Mouse (Mus musculus) left cerebral cortex, postnatal 14 days (tissue): ENCODE measurements around the gene Lmod1. TPM values are rescaled to one million over a fixed set of nuclear protein-coding genes. Genes with fewer than 3 reads are reported as not detected.

Source experiments
- DNase-seq, 2 experiments: peaks; one replicate each; pipeline ENCODE4 v3.0.0; 2021 to 2022; ENCODE audit warnings: low spot score in 2 of 2, mixed read lengths in 1 of 2
- intact Hi-C: fragments of 180-260 bp; cut with DNase I; formaldehyde crosslinking; loops from one replicate; pipeline ENCODE4 v1.15.1; 2025
- total RNA-seq, 2 experiments: library from RNA; stranded (reverse); gene quantifications; 2 replicates each; pipeline ENCODE4 v1.2.3; 2021

Lmod1 gene
- total RNA-seq, 2 experiments from 2014 or later = 0.34 to 0.72 TPM

DNA sequence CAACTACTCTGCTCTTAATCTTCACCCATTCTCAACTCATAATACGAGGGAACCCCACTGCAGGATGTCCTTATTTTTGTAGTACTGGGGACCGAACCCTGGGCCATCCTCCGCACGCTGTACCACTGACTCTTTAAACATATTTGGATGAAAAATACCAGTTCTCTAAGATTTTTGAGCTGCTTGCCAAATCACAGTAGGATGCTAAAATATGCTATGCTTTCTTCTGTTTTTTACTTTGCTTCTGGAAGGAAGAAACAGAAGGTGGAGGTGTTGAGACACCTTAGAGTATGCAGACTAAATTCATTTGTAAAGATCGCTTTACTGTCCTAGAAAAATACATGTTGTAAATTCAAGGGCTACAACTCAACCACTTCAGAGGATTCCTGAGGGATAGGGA, 59.6 kb downstream of the Lmod1 start:
- no peak for DNase-seq
- intact Hi-C loops = no loop called here

DNA sequence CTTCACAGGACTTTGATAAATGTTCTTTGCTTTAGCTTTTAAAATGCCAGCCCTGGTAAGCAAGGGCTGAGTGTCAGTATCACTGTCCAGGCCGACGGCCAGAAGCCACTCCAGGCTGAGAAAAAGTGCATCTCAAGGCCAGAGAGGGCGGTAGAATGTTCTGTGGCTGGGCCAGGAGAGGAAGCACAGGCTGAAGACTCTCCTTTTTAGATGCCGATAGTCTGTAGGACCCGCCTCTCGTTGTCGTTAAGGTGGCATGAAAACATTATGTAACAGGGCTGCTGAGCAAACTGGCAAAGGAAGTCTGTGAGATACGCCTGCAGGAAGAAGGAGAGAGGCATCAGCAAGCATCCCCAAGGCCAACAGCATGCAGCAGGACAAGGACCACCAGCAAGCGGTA, 60.6 kb downstream of the Lmod1 start:
- intact Hi-C loops = no loop called here

GRCm38 (mm10) chr1:135399466-135399865, 74.9 kb downstream of the Lmod1 start:
- intact Hi-C loops = no loop called here
- DNase-seq = no peak

More for the DNA sequence above, 60.6 kb downstream of the Lmod1 start:
- DNase-seq = no peak

- intact Hi-C loops = loop anchor here (5.0 kb wide), 1 partner anchor 51 kb away; no protein-coding TSS in a partner anchor
- no peak for DNase-seq
Measured at GRCm38 (mm10) chr1:135401452-135402110, 77.0 kb downstream of the Lmod1 start.

GRCm38 (mm10) chr1:135405356-135405755, 80.7 kb downstream of the Lmod1 start:
- intact Hi-C loops = no loop called here
- DNase-seq = no peak

DNA sequence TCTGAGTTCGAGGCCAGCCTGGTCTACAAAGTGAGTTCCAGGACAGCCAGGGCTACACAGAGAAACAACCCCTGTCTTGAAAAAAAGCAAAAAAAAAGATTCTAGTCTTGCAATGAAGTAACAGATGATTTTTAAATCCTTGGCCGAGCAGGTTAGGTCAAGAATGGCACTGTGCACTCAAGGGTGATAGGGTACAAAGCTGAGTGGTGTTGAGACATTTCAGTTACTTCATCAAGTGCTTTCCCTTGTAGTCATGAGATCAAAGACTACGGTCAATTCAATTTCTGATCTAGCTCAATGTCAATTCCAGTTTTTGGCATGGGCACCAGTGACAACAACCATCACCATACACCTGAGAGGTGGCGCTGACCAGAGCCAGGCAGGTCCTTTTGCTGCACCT, 84.4 kb downstream of the Lmod1 start:
- intact Hi-C loops = no loop called here

DNA sequence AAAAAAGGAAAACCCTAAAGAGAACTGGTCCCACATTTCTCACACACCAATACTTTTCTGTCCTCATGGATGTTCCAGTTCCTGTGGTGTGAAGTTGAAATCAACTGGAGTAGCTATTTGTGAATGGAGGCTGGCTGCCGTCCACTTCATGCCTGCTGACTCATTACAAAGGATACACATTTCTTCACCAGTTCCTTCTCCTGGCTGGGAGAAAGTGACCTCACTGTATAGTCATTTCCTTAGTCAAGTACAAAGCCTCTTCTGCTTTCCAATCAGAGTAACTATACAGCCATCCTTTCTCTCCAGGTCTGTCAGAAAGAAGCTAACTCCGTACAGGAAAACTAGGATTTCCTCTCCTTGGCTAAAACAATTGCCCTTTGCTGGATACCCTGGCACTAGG, 86.4 kb downstream of the Lmod1 start:
- intact Hi-C loops = no loop called here
- DNase-seq = peak; percentile 49 to 62

More for the DNA sequence above, 84.4 kb downstream of the Lmod1 start:
- DNase-seq = no peak

DNA sequence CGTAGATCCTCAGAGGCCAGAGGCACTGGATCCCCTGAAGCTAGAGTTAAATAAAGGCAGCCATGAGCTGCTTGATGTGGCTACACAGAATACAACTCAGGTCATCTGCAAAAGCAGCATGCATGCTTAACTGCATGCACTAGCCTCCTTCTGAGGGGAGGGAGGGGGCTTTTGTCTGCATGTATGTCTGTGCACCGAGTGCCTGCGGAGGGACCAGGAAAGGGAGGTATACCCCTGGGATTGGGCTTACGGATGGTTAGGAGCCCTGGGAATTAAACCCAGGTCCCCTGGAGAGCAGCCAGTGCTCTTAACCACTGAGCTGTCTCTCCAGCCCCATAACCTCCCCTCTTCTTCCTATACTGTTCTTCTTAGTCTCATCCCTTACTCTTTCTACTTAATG, 87.5 kb downstream of the Lmod1 start:
- intact Hi-C loops = no loop called here
- DNase-seq = no peak

- peak; percentile 53 to 58 for DNase-seq
- intact Hi-C loops = no loop called here
Measured at GRCm38 (mm10) chr1:135413996-135414395, 89.4 kb downstream of the Lmod1 start.

Other genes with a start within 250 kb of the Lmod1 start
- 1 to 10 TPM; 2.7 TPM for gene Lgr6, start 219.5 kb upstream of the Lmod1 start, total RNA-seq
- under 1 TPM in 1 of 2 experiments, not detected in 1; 0.19 TPM for gene Ptpn7, start 192.1 kb upstream of the Lmod1 start, total RNA-seq
- gene Arl8a, start 178.0 kb upstream of the Lmod1 start, total RNA-seq = 100 to 1,000 TPM; 329 to 359 TPM
- gene Gpr37l1, start 157.1 kb upstream of the Lmod1 start, total RNA-seq = 100 to 1,000 TPM; 148 to 163 TPM
- gene Elf3, start 66.2 kb upstream of the Lmod1 start, total RNA-seq = not detected
- 10 to 100 TPM; 53.2 to 54.1 TPM for gene Rnpep, start 40.7 kb upstream of the Lmod1 start, total RNA-seq
- gene Timm17a, start 11.0 kb upstream of the Lmod1 start, total RNA-seq = 100 to 1,000 TPM; 187 to 189 TPM
- 100 to 1,000 TPM; 159 to 165 TPM for gene Shisa4, start 50.4 kb downstream of the Lmod1 start, total RNA-seq
- gene Ipo9, start 105.7 kb downstream of the Lmod1 start, total RNA-seq = 100 to 1,000 TPM; 157 to 162 TPM